Mouse (Mus musculus) thymus, postnatal 0 days (tissue): ENCODE measurements around the gene Eif4g3. TPM values are rescaled to one million over a fixed set of nuclear protein-coding genes. Genes with fewer than 3 reads are reported as not detected.

Source experiments
- DNase-seq: peaks from one replicate; pipeline ENCODE4 v3.0.0-alpha.2; 2015; ENCODE audit warnings: low spot score
- microRNA-seq: library from miRNA; unstranded; fragments of <30 nt; microRNA quantifications from one replicate; pipeline ENCODE4, GENCODE M21; 2016; ENCODE audit warnings: borderline number of aligned reads
- polyA plus RNA-seq: library from polyadenylated mRNA; unstranded; fragments of >200 nt; fragmentation: Nextera tagmentation; extraction: Ambion mirVana; gene quantifications from 2 replicates; pipeline ENCODE4 v1.2.1, GENCODE M21; 2015

Gene Eif4g3
- polyA plus RNA-seq, 1 experiment from 2014 or later: 20.8 TPM

GRCm38 (mm10) chr4:138217441-138217840 is 224.6 kb downstream of the Eif4g3 start:
- DNase-seq: no peak

DNA sequence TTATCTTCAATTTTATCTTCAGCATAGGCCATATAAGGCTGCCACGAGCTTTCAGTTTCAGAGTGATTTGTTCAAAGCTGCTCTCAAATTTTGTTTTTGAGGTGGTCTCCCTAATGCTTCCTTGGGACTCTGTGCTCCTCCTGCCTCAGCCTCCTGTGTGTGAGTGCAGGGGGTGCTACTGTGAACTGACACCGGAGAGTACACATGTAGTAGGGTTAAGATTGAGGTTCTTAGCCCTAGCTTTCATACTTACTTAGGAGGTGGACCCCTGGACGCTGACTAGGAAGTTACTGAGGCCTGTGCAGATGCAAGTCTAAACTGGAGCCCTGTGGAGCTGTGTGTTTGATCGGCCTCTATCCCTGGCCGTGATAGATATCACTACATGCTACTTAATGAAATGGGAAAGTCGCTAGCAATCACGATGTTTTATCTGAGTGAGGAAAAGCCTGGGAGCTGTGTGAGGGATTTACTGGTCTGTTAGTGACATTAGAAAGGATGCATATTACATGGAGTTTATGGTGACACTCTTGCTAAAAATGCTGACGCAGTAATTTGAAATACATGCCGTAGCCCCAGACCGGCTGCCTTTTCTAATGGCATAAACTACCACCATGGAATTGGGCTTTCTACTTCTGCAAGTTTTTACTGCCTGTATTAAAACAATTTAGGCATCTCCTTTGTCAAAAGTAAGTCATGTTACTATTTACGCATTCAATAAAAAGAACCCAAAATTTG is 225.3 kb downstream of the Eif4g3 start:
- DNase-seq: no peak

DNA sequence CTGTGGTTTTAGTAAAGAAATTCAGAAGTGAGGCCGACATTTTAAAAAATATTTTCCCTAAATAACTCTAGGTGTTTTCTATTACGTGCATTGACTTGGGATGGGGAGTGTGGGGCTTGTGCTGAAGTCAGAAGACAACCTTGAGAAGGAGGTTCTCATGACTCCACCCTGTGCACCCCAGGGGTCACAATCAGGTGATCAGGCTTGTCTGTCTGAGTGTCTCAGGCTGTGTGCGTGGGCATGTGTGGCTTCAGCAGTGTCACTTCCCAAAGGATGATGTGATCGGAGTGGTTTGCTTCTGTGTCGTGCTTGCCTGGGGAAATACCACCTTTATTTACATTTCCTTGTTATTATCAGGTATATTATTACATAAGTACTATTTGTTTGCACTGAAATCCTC is 226.5 kb downstream of the Eif4g3 start:
- no peak for DNase-seq

DNA sequence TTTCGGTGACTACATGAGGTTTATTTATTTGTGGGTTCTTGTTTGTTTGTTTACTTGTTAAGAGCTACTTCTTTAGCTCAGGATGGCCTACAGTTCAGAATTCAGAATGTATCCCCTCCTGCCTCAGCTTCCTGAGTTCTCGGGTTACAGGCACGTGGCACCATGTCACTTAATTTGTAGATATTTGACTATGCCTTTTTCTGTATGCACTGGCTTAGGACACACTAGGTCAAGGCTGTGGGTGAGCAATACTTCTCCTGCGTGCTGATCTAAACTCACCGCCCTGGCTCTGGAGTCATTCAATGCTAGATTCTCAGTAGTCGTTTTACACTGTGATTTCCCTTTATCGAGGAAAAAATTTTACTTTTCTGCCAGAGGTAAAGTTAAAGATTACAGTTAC is 227.9 kb downstream of the Eif4g3 start:
- no peak for DNase-seq

DNA sequence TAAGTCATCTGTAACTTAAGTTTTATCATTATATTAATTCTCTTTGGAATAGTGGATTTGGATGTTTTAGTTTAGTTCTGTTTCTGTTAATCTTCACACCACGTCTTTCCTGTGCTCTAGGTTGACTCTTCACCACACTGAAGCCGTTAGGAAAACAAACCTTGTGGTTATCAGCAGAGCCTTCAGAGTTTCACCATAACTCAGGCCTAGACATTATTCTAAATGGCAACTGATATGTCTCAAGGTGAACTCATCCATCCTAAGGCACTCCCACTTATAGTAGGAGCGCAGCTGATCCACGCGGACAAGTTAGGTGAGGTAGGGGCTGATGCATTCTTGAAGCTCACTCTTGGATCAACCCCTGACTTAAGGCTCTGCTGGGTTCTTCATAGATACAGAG is 228.6 kb downstream of the Eif4g3 start:
- DNase-seq: no peak

DNA sequence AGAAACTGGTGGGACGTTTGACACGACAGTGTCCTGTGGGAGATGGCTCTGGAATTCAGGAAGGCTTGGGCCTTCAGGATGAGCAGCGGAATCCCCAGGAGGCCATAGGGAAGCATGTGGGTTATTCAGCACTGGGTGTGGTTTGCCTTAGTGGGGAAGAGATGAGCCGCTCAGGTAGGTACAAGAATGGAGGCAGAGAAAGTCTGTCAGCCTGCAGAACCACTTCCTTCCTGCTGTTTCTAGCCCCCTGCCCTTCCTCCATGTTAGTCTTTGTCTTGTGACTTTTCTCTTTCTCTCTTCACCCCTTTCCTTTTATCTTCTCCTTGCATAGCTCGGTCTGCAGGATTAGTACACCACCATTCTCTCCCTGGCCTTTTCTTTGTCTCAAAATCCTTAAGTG is 229.6 kb downstream of the Eif4g3 start:
- DNase-seq: peak; percentile 60

GRCm38 (mm10) chr4:138223623-138224022 is 230.8 kb downstream of the Eif4g3 start:
- DNase-seq: no peak

DNA sequence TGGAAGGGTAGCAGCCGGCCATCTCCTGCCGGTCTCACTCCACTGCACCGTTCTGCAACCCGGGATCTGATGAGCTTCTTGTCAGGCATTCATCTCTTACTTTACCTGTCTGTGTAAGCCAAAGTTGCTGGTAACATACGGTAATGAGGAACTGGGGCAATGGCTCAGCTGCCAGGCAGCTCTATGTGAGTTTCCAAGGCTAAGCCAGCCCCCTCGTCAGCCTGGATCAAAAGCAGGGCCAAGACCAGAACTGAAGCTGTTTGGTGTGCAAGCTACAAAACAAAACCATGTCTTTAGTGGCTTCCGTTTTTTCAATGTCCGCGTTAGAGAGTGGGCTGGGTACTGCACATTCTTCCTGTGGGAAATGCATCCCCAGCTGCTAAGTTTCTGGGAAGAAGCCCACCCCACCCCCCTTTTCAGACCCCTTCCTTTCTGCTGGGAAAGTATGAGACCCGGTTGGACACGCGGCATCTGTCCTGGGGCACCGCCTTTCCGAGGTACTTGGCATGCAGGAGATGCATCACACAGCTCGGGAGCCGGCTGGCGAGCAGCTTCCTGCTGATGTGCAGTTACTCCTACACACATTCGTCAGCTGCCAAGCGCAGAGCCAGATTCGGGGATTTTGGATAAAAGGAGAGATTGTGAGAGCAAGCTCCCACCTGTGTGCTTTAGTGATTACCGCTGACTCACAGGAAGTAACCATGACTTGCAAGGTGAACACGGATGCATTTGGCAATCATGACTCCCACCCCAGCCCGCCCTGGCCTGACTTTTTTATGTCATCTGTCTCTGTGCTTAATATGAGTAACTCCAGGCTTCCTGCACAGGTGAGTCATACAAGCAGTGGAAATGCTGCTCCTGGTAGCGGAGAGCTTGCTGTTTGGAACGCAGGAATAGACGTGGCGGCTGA is 254.2 kb downstream of the Eif4g3 start:
- no peak for DNase-seq

DNA sequence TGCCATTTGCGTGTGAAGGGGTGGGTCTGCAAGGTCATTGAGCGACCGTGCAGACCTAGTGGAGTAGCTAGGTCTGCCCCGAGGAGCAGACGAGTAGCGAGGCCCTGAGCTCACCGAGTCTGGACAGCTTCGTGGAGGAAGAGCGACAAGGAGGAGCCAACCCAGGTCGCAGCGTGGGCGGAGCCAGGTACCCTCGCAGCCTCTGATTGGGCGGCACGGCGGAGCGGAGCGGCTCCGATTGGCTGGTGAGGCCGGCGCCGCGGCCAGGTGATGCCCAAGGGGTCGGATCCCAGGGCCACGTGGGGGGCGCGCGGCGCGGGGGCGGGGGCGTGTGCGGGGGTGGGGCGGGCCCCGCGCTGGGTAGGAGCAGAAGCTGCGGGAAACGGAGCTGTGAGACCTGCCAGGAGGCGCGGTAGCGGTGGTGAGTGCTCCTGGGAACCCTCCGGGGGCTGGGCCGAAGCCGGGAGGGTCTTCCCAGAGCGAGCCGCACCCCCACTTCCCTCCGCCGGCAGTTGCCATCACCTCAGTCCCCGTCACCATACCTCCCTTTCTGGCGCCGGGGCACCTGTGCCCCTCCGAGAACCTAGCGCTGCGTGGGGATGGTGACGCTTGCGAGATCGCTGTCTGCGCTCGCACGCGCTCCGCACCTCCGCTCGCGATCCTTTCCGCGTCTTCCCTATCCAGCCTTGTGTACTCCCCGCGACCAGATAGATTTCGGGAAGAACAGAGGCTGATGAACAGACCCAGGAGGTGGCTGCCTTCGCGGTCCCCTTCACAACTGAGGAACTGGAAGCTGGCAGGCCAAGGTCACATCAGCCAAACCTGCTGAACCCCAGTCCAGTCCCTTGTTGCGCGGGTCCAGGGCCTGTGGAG is 257.5 kb downstream of the Eif4g3 start, which contains the start of the genes Sh2d5 and Kif17:
Gene Sh2d5, plus strand, starts transcription at position 316 of the 873 bp plus-strand sequence.
Gene Kif17, plus strand, starts transcription at position 348 of the 873 bp plus-strand sequence.
- DNase-seq: peak; percentile 86

DNA sequence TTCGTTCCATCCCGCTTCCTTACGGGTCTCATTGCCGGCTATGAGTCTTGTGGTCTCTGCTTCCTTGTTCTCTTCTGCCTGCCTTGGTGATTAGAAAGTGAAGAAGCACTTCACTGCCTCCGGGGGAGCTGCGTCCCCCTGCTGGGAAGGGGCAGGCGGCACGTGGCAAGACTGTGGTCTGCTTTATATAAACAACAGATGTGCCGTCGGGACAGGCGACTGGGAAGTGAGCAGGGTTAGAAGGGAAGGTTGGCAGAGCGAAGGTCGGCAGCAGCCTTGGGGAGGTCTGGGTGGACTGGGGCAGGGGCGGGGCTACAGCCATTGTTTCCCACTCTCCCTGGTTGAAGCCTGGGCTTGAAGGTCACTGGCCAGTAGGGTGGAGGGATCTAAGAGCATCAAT is 259.0 kb downstream of the Eif4g3 start:
- peak; percentile 55 for DNase-seq

- peak; percentile 4 for DNase-seq
Observed at GRCm38 (mm10) chr4:138252231-138252630, 259.4 kb downstream of the Eif4g3 start.

DNA sequence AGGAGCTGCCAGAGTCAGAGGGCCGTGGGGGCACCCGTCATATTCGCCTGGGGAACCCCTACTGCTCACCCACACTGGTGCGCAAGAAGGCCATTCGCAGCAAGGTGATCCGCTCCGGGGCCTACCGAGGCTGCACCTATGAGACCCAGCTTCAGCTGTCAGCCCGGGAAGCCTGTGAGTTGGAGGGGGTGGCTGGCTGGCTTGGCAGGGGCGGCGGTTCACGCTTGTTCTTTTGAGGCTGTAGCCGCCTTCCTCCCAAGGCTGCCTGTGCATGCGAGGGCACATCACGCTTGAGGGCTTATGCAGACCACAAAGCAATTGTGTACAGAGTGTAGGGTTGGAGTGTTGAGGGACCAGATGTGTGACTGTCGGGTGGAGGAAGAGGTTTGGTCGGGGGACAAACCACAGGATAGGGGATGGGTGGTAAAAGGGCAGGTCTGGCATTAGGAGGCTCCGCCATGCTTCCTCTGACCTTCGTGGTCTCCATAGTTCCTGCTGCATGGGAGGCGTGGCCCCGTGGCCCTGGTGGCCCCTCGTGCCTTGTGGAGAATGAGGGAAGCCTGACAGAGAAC is 264.4 kb downstream of the Eif4g3 start:
- DNase-seq: peak; percentile 44

Small RNA genes within 50 kb of the gene (microRNA-seq; reads per million reads assigned to microRNA genes)
- 7.9 reads per million, percentile 14 among the genes with 10 or more reads in this experiment for gene Mir6399

Other genes starting within 250 kb of the Eif4g3 start
- 1.4 and 1.5 TPM in 2 replicates for gene Alpl, start 196.6 kb upstream of the Eif4g3 start, polyA plus RNA-seq
- gene Ece1, start 130.8 kb upstream of the Eif4g3 start, polyA plus RNA-seq: 14.6 and 18.3 TPM in 2 replicates
- gene Hp1bp3, start 223.3 kb downstream of the Eif4g3 start, polyA plus RNA-seq: 155 and 173 TPM in 2 replicates